Mouse (Mus musculus) MEL (cell line): ENCODE results near the gene Ssr1. TPM values are rescaled to one million over a fixed set of nuclear protein-coding genes. Genes with fewer than 3 reads are reported as not detected.

Source experiments
- DNase-seq: peaks from one replicate; pipeline ENCODE4 v3.0.0; 2011; ENCODE audit warnings: low read depth, low spot score
- H3K27ac ChIP-seq: 2 replicates; pipeline ENCODE4 v1.5.1; 2012; ENCODE audit warnings: low read depth, mild to moderate bottlenecking, control low read depth, low read length, moderate library complexity; ENCODE audit not compliant: control insufficient read depth
- H3K27me3 ChIP-seq, 2 experiments: fragments of 150-350 bp in 1 of 2; sonication (generic) in 1 of 2; 2 replicates each; pipeline ENCODE4 v1.6.1; 2012; ENCODE audit warnings: low read length in 2 of 2, mild to moderate bottlenecking in 2 of 2, improper control_type of control experiment in 1 of 2, moderate library complexity in 1 of 2; ENCODE audit not compliant: insufficient read depth in 2 of 2, control insufficient read depth in 1 of 2
- H3K36me3 ChIP-seq, 2 experiments: 2 replicates each; pipeline ENCODE4 v1.6.1; 2012 to 2014; ENCODE audit warnings: low read length in 2 of 2, improper control_type of control experiment in 1 of 2, inconsistent platforms in 1 of 2, mild to moderate bottlenecking in 1 of 2; ENCODE audit not compliant: insufficient read depth in 2 of 2, control insufficient read depth in 1 of 2
- H3K4me1 ChIP-seq, 2 experiments: fragments of 150-350 bp in 1 of 2; sonication (generic) in 1 of 2; 2 replicates each; pipeline ENCODE4 v1.6.1; 2012; ENCODE audit warnings: low read length in 2 of 2, improper control_type of control experiment in 1 of 2, mild to moderate bottlenecking in 1 of 2; ENCODE audit not compliant: insufficient read depth in 2 of 2, control insufficient read depth in 1 of 2
- H3K4me3 ChIP-seq, 2 experiments: fragments of 150-350 bp in 1 of 2; sonication (generic) in 1 of 2; 2 replicates each; pipeline ENCODE4 v1.5.1; 2012; ENCODE audit warnings: low read depth in 2 of 2, low read length in 2 of 2, mild to moderate bottlenecking in 2 of 2, moderate library complexity in 2 of 2, control low read depth in 1 of 2, improper control_type of control experiment in 1 of 2; ENCODE audit not compliant: control insufficient read depth in 1 of 2, insufficient read depth in 1 of 2
- H3K79me2 ChIP-seq: 2 replicates; pipeline ENCODE4 v1.6.1; 2012; ENCODE audit warnings: mild to moderate bottlenecking, low read length, moderate library complexity; ENCODE audit not compliant: control insufficient read depth, poor library complexity, insufficient read depth
- H3K9ac ChIP-seq: 2 replicates; pipeline ENCODE4 v1.6.1; 2012; ENCODE audit warnings: low read depth, mild to moderate bottlenecking, control low read depth, low read length, moderate library complexity; ENCODE audit not compliant: control insufficient read depth, poor library complexity, severe bottlenecking
- H3K9me3 ChIP-seq: fragments of 150-350 bp; sonication (generic); replicated peaks from 2 replicates; pipeline ENCODE4 v1.6.1; 2012; ENCODE audit warnings: mild to moderate bottlenecking, low read length, improper control_type of control experiment, moderate library complexity; ENCODE audit not compliant: insufficient read depth
- CHD1 ChIP-seq: IDR thresholded peaks from 2 replicates; pipeline ENCODE4 v1.6.1; 2012; ENCODE audit warnings: low read depth, mild to moderate bottlenecking, inconsistent platforms, low read length, improper control_type of control experiment
- E2F4 ChIP-seq: IDR thresholded peaks from 2 replicates; pipeline ENCODE4 v1.6.1; 2011; ENCODE audit warnings: low read depth, low read length, improper control_type of control experiment, borderline replicate concordance
- EP300 ChIP-seq, 2 experiments: IDR thresholded peaks; 2 replicates each; pipeline ENCODE4 v1.6.1; 2011; ENCODE audit warnings: improper control_type of control experiment in 2 of 2, low read length in 2 of 2, low read depth in 1 of 2, mild to moderate bottlenecking in 1 of 2
- ETS1 ChIP-seq: IDR thresholded peaks from 2 replicates; pipeline ENCODE4 v1.6.1; 2012; ENCODE audit warnings: low read depth, mild to moderate bottlenecking, inconsistent platforms, low read length, improper control_type of control experiment, moderate library complexity
- GATA1 ChIP-seq: IDR thresholded peaks from 2 replicates; pipeline ENCODE4 v1.6.1; 2011; ENCODE audit warnings: low read depth, low read length, improper control_type of control experiment
- HCFC1 ChIP-seq: IDR thresholded peaks from 2 replicates; pipeline ENCODE4 v1.6.1; 2012; ENCODE audit warnings: low read depth, mild to moderate bottlenecking, inconsistent platforms, low read length, improper control_type of control experiment, moderate library complexity
- JUND ChIP-seq: IDR thresholded peaks from 2 replicates; pipeline ENCODE4 v1.6.1; 2011; ENCODE audit warnings: low read depth, mild to moderate bottlenecking, improper control_type of control experiment, low read length
- KAT2A ChIP-seq: conservative IDR thresholded peaks from 2 replicates; pipeline ENCODE4 v1.6.1; 2012; ENCODE audit warnings: low read depth, low read length, improper control_type of control experiment, inconsistent platforms
- MAX ChIP-seq: IDR thresholded peaks from 2 replicates; pipeline ENCODE4 v1.6.1; 2011; ENCODE audit warnings: low read length, improper control_type of control experiment
- MAZ ChIP-seq: IDR thresholded peaks from 2 replicates; pipeline ENCODE4 v1.6.1; 2012; ENCODE audit warnings: low read depth, mild to moderate bottlenecking, inconsistent platforms, low read length, improper control_type of control experiment
- MXI1 ChIP-seq: IDR thresholded peaks from 2 replicates; pipeline ENCODE4 v1.6.1; 2011; ENCODE audit warnings: mild to moderate bottlenecking, low read depth, low read length, improper control_type of control experiment
- MYC ChIP-seq: IDR thresholded peaks from 2 replicates; pipeline ENCODE4 v1.6.1; 2011; ENCODE audit warnings: low read depth, mild to moderate bottlenecking, low read length, improper control_type of control experiment, moderate library complexity
- NRF1 ChIP-seq: IDR thresholded peaks from 2 replicates; pipeline ENCODE4 v1.6.1; 2014; ENCODE audit warnings: low read depth, mild to moderate bottlenecking, inconsistent platforms, low read length, improper control_type of control experiment, moderate library complexity; ENCODE audit not compliant: poor library complexity, insufficient read depth, severe bottlenecking
- POLR2A ChIP-seq, 2 experiments: IDR thresholded peaks; 2 replicates each; pipeline ENCODE4 v1.6.1; 2011 to 2012; ENCODE audit warnings: low read length in 2 of 2, mild to moderate bottlenecking in 2 of 2, control low read depth in 1 of 2, improper control_type of control experiment in 1 of 2, low read depth in 1 of 2, moderate library complexity in 1 of 2; ENCODE audit not compliant: control insufficient read depth in 1 of 2, insufficient read depth in 1 of 2, poor library complexity in 1 of 2
- SMC3 ChIP-seq: IDR thresholded peaks from 2 replicates; pipeline ENCODE4 v1.6.1; 2011; ENCODE audit warnings: low read depth, low read length, improper control_type of control experiment
- TAL1 ChIP-seq: IDR thresholded peaks from 2 replicates; pipeline ENCODE4 v1.6.1; 2012; ENCODE audit warnings: mild to moderate bottlenecking, inconsistent platforms, low read length, moderate library complexity, mixed read lengths
- UBTF ChIP-seq: IDR thresholded peaks from 2 replicates; pipeline ENCODE4 v1.6.1; 2012; ENCODE audit warnings: low read depth, mild to moderate bottlenecking, inconsistent platforms, low read length, improper control_type of control experiment, moderate library complexity, borderline replicate concordance; ENCODE audit not compliant: insufficient read depth
- USF1 ChIP-seq: IDR thresholded peaks from 2 replicates; pipeline ENCODE4 v1.6.1; 2014; ENCODE audit warnings: low read depth, mild to moderate bottlenecking, inconsistent platforms, low read length, improper control_type of control experiment, moderate library complexity
- USF2 ChIP-seq, 2 experiments: IDR thresholded peaks; 2 replicates each; pipeline ENCODE4 v1.6.1; 2011 to 2012; ENCODE audit warnings: improper control_type of control experiment in 2 of 2, low read length in 2 of 2, borderline replicate concordance in 1 of 2, inconsistent platforms in 1 of 2, low read depth in 1 of 2, mild to moderate bottlenecking in 1 of 2; ENCODE audit not compliant: insufficient read depth in 1 of 2
- ZC3H11A ChIP-seq: IDR thresholded peaks from 2 replicates; pipeline ENCODE4 v1.6.1; 2012; ENCODE audit warnings: low read depth, mild to moderate bottlenecking, inconsistent platforms, low read length, improper control_type of control experiment
- ZMIZ1 ChIP-seq: IDR thresholded peaks from 2 replicates; pipeline ENCODE4 v1.6.1; 2012; ENCODE audit warnings: low read depth, mild to moderate bottlenecking, inconsistent platforms, low read length, improper control_type of control experiment, moderate library complexity
- polyA plus RNA-seq, 2 experiments: library from polyadenylated mRNA; stranded (reverse) in 1 of 2; unstranded in 1 of 2; fragments of >175 nt in 1 of 2; fragments of >200 nt in 1 of 2; gene quantifications; 2 replicates each; pipeline versions ENCODE4 v1.2.1 to v1.2.4; 2012; ENCODE audit warnings: low replicate concordance in 2 of 2, low read depth in 1 of 2; ENCODE audit not compliant: insufficient read length in 2 of 2, insufficient read depth in 1 of 2, missing spikeins in 1 of 2
- total RNA-seq: library from RNA; depleted of rRNA; stranded (reverse); fragments of 300-350 nt; gene quantifications from 2 replicates; pipeline ENCODE4 v1.2.3, GENCODE M21; 2012

The Ssr1 gene
- total and polyA plus RNA-seq, 3 experiments: 30.9 to 104 (median 77.2) TPM

GRCm38 (mm10) chr13:37992638-37993371 lies 1.2 kb downstream of the Ssr1 start:
- Histone ChIP-seq H3K79me2 (peaks cover 35% of the 10 kb centered on the region), H3K4me1 (peaks cover 2 to 5% of the 10 kb centered on the region in 2 experiments; a peak in 3 of 4 replicates), H3K9me3 (no peaks in the 10 kb centered on the region), H3K27me3 (no peaks in the 10 kb centered on the region), H3K36me3 (peaks cover 19 to 30% of the 10 kb centered on the region in 2 experiments), H3K4me3 (peak overlapping the region; percentile 91 to 98), H3K27ac (peak overlapping the region; percentile 49), H3K9ac (peak overlapping the region; percentile 90)
- peak; percentile 69 for DNase-seq
- TF ChIP-seq EP300 (IDR thresholded peaks at IDR 0.05; ENCODE audit: low read depth in 1 of 2, low read length in 2 of 2): no peak
- TF ChIP-seq TAL1: no peak
- no peak for TF ChIP-seq POLR2A (IDR thresholded peaks at IDR 0.05; ENCODE audit: control insufficient read depth in 1 of 2, insufficient read depth in 1 of 2, low read depth in 1 of 2, low read length in 2 of 2, poor library complexity in 1 of 2)
- 0 out of 2 replicates have a peak, but pooled peaks have one; percentile 58 for TF ChIP-seq UBTF
- no peak for TF ChIP-seq ZMIZ1
- TF ChIP-seq CHD1: 0 out of 2 replicates have a peak, but pooled peaks have one; percentile 41
- TF ChIP-seq E2F4: no peak
- peak; percentile 38 for TF ChIP-seq MXI1
- TF ChIP-seq ZC3H11A: no peak
- TF ChIP-seq MAZ: no peak
- no peak for TF ChIP-seq ETS1
- peak; percentile 29; the same call in 1 of the 2 replicates for TF ChIP-seq MAX
- TF ChIP-seq USF1: no peak
- no peak for TF ChIP-seq GATA1
- TF ChIP-seq MYC: peak; percentile 77; the same call in 1 of the 2 replicates
- TF ChIP-seq SMC3: no peak
- no peak for TF ChIP-seq JUND
- no peak for TF ChIP-seq USF2 (IDR thresholded peaks at IDR 0.05; ENCODE audit: borderline replicate concordance in 1 of 2, insufficient read depth in 1 of 2, low read depth in 1 of 2, low read length in 2 of 2)
- no peak for TF ChIP-seq NRF1
- no peak for TF ChIP-seq HCFC1

GRCm38 (mm10) chr13:37989701-37990100 lies 4.3 kb downstream of the Ssr1 start:
- H3K9me3 ChIP-seq: no peaks in the 10 kb centered on the region
- no peak overlapping the region for H3K4me3 ChIP-seq
- peaks cover 17 to 55% of the 10 kb centered on the region in 2 experiments for H3K36me3 ChIP-seq
- TF ChIP-seq NRF1 (no peak), HCFC1 (no peak), KAT2A (no peak), ZMIZ1 (no peak)
- no peak overlapping the region for H3K27ac ChIP-seq
- H3K27me3 ChIP-seq: no peaks in the 10 kb centered on the region
- peaks cover 2 to 5% of the 10 kb centered on the region in 2 experiments; a peak in 3 of 4 replicates for H3K4me1 ChIP-seq
- no peak overlapping the region for H3K9ac ChIP-seq
- no peak for DNase-seq
- H3K79me2 ChIP-seq: peaks cover 41% of the 10 kb centered on the region
